Mouse (Mus musculus): ENCODE measurements around the gene Paxbp1. TPM values are rescaled to one million over a fixed set of nuclear protein-coding genes. Genes with fewer than 3 reads are reported as not detected.

Gene Paxbp1
- polyA plus RNA-seq, 1 experiment: 2.1 TPM

- no peaks in the 10 kb centered on the region for H3K27me3 ChIP-seq (ENCODE audit: control insufficient read depth)
- TF ChIP-seq GATA1 (IDR thresholded peaks at IDR 0.05; ENCODE audit: low read length) (no peak), TAL1 (IDR thresholded peaks at IDR 0.05; ENCODE audit: low read length) (no peak)
- H3K4me1 ChIP-seq (ENCODE audit: control insufficient read depth): peaks cover 2% of the 10 kb centered on the region; the same call in 1 of the 2 replicates
- H3K4me3 ChIP-seq (replicated peaks): no peak overlapping the region
- peaks cover 97% of the 10 kb centered on the region for H3K36me3 ChIP-seq (ENCODE audit: control insufficient read depth)
- H3K9me3 ChIP-seq (ENCODE audit: control insufficient read depth, low read length): peaks cover 3% of the 10 kb centered on the region
These were observed 15.1 kb downstream of the Paxbp1 start for GRCm38 (mm10) chr16:91029161-91029743.

DNA sequence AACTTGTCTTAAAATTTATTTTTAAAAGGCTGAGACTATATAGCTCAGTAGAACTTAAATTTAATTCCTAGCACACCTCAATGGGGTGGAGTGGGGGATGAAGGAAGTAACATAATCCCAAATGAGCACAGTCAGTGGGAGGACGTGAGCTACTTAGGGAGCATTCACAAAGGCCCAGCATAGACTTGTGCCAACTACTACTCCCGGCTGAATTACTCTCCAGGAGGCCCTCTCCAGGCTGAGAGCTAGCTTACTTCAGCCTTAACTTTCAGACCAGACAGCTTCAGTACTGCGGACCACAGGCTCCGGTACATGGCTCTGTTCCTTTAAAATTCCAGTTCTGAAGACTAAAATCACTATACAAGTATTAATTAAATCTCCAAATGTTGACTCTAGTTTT lies 18.1 kb downstream of the Paxbp1 start:
- Histone ChIP-seq H3K27me3 (ENCODE audit: control insufficient read depth) (no peaks in the 10 kb centered on the region), H3K36me3 (ENCODE audit: control insufficient read depth) (peaks cover 97% of the 10 kb centered on the region), H3K9me3 (ENCODE audit: control insufficient read depth, low read length) (peaks cover 9% of the 10 kb centered on the region), H3K4me1 (ENCODE audit: control insufficient read depth) (no peaks in the 10 kb centered on the region), H3K4me3 (replicated peaks) (no peak overlapping the region)
- TF ChIP-seq TAL1 (IDR thresholded peaks at IDR 0.05; ENCODE audit: low read length): no peak
- TF ChIP-seq GATA1 (IDR thresholded peaks at IDR 0.05; ENCODE audit: low read length): no peak

- peaks cover 100% of the 10 kb centered on the region for H3K36me3 ChIP-seq (ENCODE audit: control insufficient read depth)
- peaks cover 9% of the 10 kb centered on the region for H3K9me3 ChIP-seq (ENCODE audit: control insufficient read depth, low read length)
- TF ChIP-seq TAL1 (IDR thresholded peaks at IDR 0.05; ENCODE audit: low read length) (no peak), GATA1 (IDR thresholded peaks at IDR 0.05; ENCODE audit: low read length) (no peak)
- H3K4me1 ChIP-seq (ENCODE audit: control insufficient read depth): peaks cover 2% of the 10 kb centered on the region; the same call in 1 of the 2 replicates
- no peaks in the 10 kb centered on the region for H3K27me3 ChIP-seq (ENCODE audit: control insufficient read depth)
- no peak overlapping the region for H3K4me3 ChIP-seq (replicated peaks)
These were observed 21.0 kb downstream of the Paxbp1 start for GRCm38 (mm10) chr16:91023384-91023783.

DNA sequence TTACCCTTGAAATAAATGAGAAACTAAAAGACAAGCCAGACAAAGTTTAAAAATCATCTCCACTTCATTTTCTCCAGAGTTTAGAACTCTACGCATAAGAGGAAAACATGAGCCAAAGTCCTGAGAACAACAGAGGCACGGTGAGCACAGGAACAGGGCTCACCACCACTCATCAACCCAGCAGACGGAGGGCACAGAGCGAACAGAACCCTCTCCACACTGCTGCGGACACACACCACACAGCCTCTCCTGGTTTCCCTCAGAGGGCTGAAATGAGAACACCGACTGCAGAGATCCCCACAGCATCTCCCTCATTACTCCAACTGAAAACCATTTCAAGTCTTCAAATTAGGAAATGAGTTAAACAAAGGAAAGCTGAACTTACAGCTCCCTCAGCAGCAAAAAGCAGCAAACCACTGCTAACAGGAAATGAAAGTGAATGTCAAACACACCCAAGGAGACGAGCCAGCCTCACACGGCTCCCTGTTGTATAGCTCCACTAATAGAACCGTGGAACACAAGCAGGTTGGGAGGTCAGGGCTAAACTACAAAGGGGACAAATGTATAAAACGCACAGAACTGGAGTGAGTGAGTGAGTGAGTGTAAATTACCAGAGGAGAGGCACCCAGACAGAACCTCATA lies 23.4 kb downstream of the Paxbp1 start:
- peaks cover 2% of the 10 kb centered on the region; the same call in 1 of the 2 replicates for H3K4me1 ChIP-seq (ENCODE audit: control insufficient read depth)
- peaks cover 99% of the 10 kb centered on the region for H3K36me3 ChIP-seq (ENCODE audit: control insufficient read depth)
- no peaks in the 10 kb centered on the region for H3K27me3 ChIP-seq (ENCODE audit: control insufficient read depth)
- TF ChIP-seq GATA1 (IDR thresholded peaks at IDR 0.05; ENCODE audit: low read length) (no peak), TAL1 (IDR thresholded peaks at IDR 0.05; ENCODE audit: low read length) (no peak)
- H3K9me3 ChIP-seq (ENCODE audit: control insufficient read depth, low read length): peaks cover 9% of the 10 kb centered on the region
- H3K4me3 ChIP-seq (replicated peaks): no peak overlapping the region

GRCm38 (mm10) chr16:91019476-91019875 lies 24.9 kb downstream of the Paxbp1 start:
- Histone ChIP-seq H3K4me3 (replicated peaks) (no peak overlapping the region), H3K36me3 (ENCODE audit: control insufficient read depth) (peaks cover 99% of the 10 kb centered on the region), H3K27me3 (ENCODE audit: control insufficient read depth) (no peaks in the 10 kb centered on the region), H3K4me1 (ENCODE audit: control insufficient read depth) (peaks cover 2% of the 10 kb centered on the region; the same call in 1 of the 2 replicates), H3K9me3 (ENCODE audit: control insufficient read depth, low read length) (peaks cover 8% of the 10 kb centered on the region)
- no peak for TF ChIP-seq GATA1 (IDR thresholded peaks at IDR 0.05; ENCODE audit: low read length)
- TF ChIP-seq TAL1 (IDR thresholded peaks at IDR 0.05; ENCODE audit: low read length): no peak

DNA sequence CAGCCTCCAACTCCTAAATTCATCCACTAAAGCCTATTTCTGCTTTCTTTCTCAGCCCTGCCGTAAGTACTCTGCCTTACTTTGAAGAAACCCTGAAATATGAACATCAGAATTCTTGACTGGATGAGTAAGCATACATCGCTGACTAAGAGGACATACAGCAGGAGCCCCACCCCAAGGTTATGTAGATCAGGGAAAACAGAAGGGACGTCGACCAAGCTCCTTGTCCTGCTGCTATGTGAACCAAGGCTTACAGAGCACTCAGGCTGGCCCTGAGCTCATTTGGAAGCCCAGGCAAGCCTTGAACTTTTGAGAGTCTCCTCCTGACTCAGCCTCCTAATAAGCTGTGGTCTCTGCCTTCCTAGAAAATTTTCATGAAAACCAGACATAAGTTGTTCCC lies 28.6 kb downstream of the Paxbp1 start:
- H3K27me3 ChIP-seq (ENCODE audit: control insufficient read depth): no peaks in the 10 kb centered on the region
- no peak overlapping the region for H3K4me3 ChIP-seq (replicated peaks)
- H3K36me3 ChIP-seq (ENCODE audit: control insufficient read depth): peaks cover 82% of the 10 kb centered on the region
- no peak for TF ChIP-seq GATA1 (IDR thresholded peaks at IDR 0.05; ENCODE audit: low read length)
- TF ChIP-seq TAL1 (IDR thresholded peaks at IDR 0.05; ENCODE audit: low read length): no peak
- no peaks in the 10 kb centered on the region for H3K9me3 ChIP-seq (ENCODE audit: control insufficient read depth, low read length)
- H3K4me1 ChIP-seq (ENCODE audit: control insufficient read depth): peaks cover 15% of the 10 kb centered on the region

GRCm38 (mm10) chr16:91011847-91012246 lies 32.5 kb downstream of the Paxbp1 start:
- peak overlapping the region; percentile 97 for H3K4me3 ChIP-seq (replicated peaks)
- no peak for TF ChIP-seq TAL1 (IDR thresholded peaks at IDR 0.05; ENCODE audit: low read length)
- TF ChIP-seq GATA1 (IDR thresholded peaks at IDR 0.05; ENCODE audit: low read length): no peak
- peaks cover 61% of the 10 kb centered on the region for H3K36me3 ChIP-seq (ENCODE audit: control insufficient read depth)
- H3K9me3 ChIP-seq (ENCODE audit: control insufficient read depth, low read length): no peaks in the 10 kb centered on the region
- H3K4me1 ChIP-seq (ENCODE audit: control insufficient read depth): peaks cover 45% of the 10 kb centered on the region
- no peaks in the 10 kb centered on the region for H3K27me3 ChIP-seq (ENCODE audit: control insufficient read depth)

DNA sequence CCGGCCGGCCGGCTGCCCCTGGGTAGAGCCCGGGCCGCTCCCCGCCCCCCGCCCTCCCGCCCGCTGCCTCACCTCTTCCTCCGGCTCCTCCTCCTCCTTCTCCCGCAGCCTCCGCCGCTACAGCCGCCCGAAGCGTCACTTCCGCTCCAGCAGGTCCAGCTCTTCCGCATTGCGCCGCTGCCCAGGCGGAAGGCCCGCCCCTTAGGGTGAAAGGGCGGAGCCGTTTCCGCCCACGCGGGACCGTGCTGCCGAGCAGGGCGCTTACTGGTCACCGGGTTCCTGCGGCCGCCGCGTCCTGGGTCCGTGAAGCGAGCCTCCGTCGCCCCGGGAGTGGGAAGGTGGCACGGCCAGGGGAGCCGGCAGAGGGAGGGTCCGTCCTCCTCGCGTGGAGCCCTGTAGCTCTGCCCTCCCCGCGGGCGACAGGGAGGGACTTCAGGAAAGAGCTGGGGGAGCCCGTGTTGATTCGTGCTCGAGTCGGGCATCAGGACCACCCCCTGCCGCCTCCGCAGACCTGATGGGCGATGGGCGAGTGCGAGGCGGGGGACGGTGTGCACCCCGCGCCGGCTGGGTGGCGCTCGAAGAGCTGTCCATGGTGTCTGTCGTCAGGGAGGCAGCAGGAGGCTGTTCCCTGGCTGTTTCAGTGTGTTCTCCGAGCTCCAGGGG lies 33.2 kb downstream of the Paxbp1 start, which contains the start of gene Synj1:
Gene Synj1, minus strand, starts transcription at position 288 of the 663 bp plus-strand sequence.
- no peaks in the 10 kb centered on the region for H3K27me3 ChIP-seq (ENCODE audit: control insufficient read depth)
- peaks cover 52% of the 10 kb centered on the region for H3K4me1 ChIP-seq (ENCODE audit: control insufficient read depth)
- peak within 1 kb of the TSS; percentile 97 for H3K4me3 ChIP-seq (replicated peaks)
- H3K36me3 ChIP-seq (ENCODE audit: control insufficient read depth): peaks cover 61% of the 10 kb centered on the region
- H3K9me3 ChIP-seq (ENCODE audit: control insufficient read depth, low read length): no peaks in the 10 kb centered on the region
- no peak for TF ChIP-seq TAL1 (IDR thresholded peaks at IDR 0.05; ENCODE audit: low read length)
- no peak for TF ChIP-seq GATA1 (IDR thresholded peaks at IDR 0.05; ENCODE audit: low read length)

GRCm38 (mm10) chr16:91010581-91011020 lies 33.7 kb downstream of the Paxbp1 start:
- Histone ChIP-seq H3K9me3 (ENCODE audit: control insufficient read depth, low read length) (no peaks in the 10 kb centered on the region), H3K4me1 (ENCODE audit: control insufficient read depth) (peaks cover 57% of the 10 kb centered on the region), H3K27me3 (ENCODE audit: control insufficient read depth) (no peaks in the 10 kb centered on the region), H3K36me3 (ENCODE audit: control insufficient read depth) (peaks cover 61% of the 10 kb centered on the region), H3K4me3 (replicated peaks) (peak overlapping the region; percentile 97)
- no peak for TF ChIP-seq GATA1 (IDR thresholded peaks at IDR 0.05; ENCODE audit: low read length)
- no peak for TF ChIP-seq TAL1 (IDR thresholded peaks at IDR 0.05; ENCODE audit: low read length)
